Mouse (Mus musculus) cerebellum, adult 9-11 months (tissue): ENCODE measurements at regions not wholly inside any gene's neighbourhood (a gene's known extent, or its start where the extent isn't known, plus 50 kb on each side); places are given as distances from the start of the nearest gene placed in this dataset.

Source experiments
- DNase-seq: peaks from one replicate; pipeline ENCODE4 v3.0.0; 2022

GRCm38 (mm10) chr12:77179138-77179537 lies 58.8 kb upstream of the Fut8 start:
- no peak for DNase-seq

- no peak for DNase-seq
These were observed 59.9 kb upstream of the Fut8 start for GRCm38 (mm10) chr12:77177811-77178578.

- DNase-seq = no peak
These were observed 60.6 kb upstream of the Fut8 start for GRCm38 (mm10) chr12:77177303-77177702.

GRCm38 (mm10) chr12:77174032-77174431 lies 63.9 kb upstream of the Fut8 start:
- no peak for DNase-seq

GRCm38 (mm10) chr12:77172540-77172939 lies 65.4 kb upstream of the Fut8 start:
- no peak for DNase-seq

GRCm38 (mm10) chr12:77170257-77170656 lies 67.7 kb upstream of the Fut8 start:
- no peak for DNase-seq

- DNase-seq = no peak
These were observed 69.6 kb upstream of the Fut8 start for GRCm38 (mm10) chr12:77168367-77168766.

GRCm38 (mm10) chr12:77156698-77157097 lies 81.2 kb upstream of the Fut8 start:
- no peak for DNase-seq

GRCm38 (mm10) chr12:77155626-77156025 lies 82.3 kb upstream of the Fut8 start:
- DNase-seq = no peak

- no peak for DNase-seq
These were observed 86.5 kb upstream of the Fut8 start for GRCm38 (mm10) chr12:77151471-77151870.

GRCm38 (mm10) chr12:77149835-77150234 lies 88.1 kb upstream of the Fut8 start:
- no peak for DNase-seq

GRCm38 (mm10) chr12:77148146-77148545 lies 89.8 kb upstream of the Fut8 start:
- DNase-seq = no peak

GRCm38 (mm10) chr12:77143958-77144357 lies 94.0 kb upstream of the Fut8 start:
- DNase-seq = no peak

- no peak for DNase-seq
These were observed 94.4 kb upstream of the Fut8 start for GRCm38 (mm10) chr12:77143521-77143920.

- DNase-seq = no peak
These were observed 94.8 kb upstream of the Fut8 start for GRCm38 (mm10) chr12:77143105-77143504.

- DNase-seq = no peak
These were observed 95.7 kb upstream of the Fut8 start for GRCm38 (mm10) chr12:77142224-77142623.

- no peak for DNase-seq
These were observed 96.4 kb upstream of the Fut8 start for GRCm38 (mm10) chr12:77141260-77142201.

GRCm38 (mm10) chr12:77140656-77141055 lies 97.3 kb upstream of the Fut8 start:
- DNase-seq = no peak

GRCm38 (mm10) chr12:77140141-77140540 lies 97.8 kb upstream of the Fut8 start:
- no peak for DNase-seq

- DNase-seq = no peak
These were observed 98.2 kb upstream of the Fut8 start for GRCm38 (mm10) chr12:77139718-77140117.

GRCm38 (mm10) chr12:77138506-77139201 lies 99.3 kb upstream of the Fut8 start:
- DNase-seq = no peak

- no peak for DNase-seq
These were observed 100.6 kb upstream of the Fut8 start for GRCm38 (mm10) chr12:77137291-77137830.

- DNase-seq = no peak
These were observed 102.3 kb upstream of the Fut8 start for GRCm38 (mm10) chr12:77135661-77136060.
